Mouse (Mus musculus): ENCODE data around the gene Cenpw. TPM values are rescaled to one million over a fixed set of nuclear protein-coding genes. Genes with fewer than 3 reads are reported as not detected.

Cenpw gene
- polyA plus RNA-seq (2012; rRNA removed): 6.3 and 6.6 TPM in 2 replicates

DNA sequence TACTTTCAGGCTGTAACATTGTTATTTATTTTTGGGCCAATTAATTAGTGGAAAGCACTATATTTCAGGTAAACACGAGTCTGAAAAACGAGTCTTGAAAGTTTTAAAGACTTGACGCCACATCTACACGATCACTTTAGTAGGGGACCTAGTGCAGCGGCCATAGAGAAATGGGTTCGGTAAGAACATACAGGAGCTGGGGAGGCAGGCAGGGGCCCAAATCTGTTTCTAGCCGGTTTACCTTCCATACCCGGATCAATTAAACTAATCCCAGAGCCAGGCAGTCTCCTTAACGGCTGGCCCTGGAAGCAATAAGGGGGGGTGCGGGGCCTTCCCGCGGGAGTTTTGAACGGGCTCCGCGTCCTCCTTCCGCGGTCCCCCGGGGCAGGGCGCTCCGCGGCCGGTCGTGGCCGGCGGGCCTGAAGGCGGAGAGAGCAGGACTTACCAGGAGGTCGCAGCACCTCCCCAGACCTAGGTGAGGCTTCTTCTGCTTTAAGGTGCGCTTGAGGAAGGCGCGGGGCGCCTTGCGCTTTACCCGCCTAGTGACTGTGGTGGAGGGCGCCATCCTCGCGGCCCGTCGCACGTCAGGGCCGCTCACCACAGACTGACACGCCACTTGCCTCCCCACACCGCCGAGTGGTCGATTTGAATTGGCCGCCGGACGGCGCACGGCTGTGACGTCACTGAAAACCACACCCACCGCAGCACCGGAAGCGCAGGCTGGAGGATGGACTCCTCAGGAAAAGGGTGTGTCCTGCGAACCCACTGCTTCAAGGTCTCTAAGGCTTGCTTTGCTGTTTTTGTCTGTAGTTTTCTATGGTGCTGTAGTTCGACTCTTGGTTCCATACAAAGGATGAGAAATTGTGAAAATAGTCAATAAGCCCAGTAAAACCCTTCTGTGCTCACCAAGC is at the start of gene Cenpw:
TSS of gene Cenpw (minus strand) at position 645 of the 911 bp plus-strand sequence.
- 1% methylated on average over 55 of the region's 55 CpGs for WGBS
- Histone ChIP-seq H3K4me3 (ENCODE audit: control insufficient read depth, insufficient read depth, low read length) (peak within 1 kb of the TSS; percentile 61), H3K27me3 (ENCODE audit: control insufficient read depth, insufficient read depth, low read length) (no peaks in the 10 kb centered on the region), H3K27ac (ENCODE audit: control insufficient read depth, insufficient read depth, low read length) (no peak within 1 kb of the TSS), H3K4me1 (replicated peaks; ENCODE audit: control insufficient read depth, insufficient read depth, low read length) (peaks cover 3% of the 10 kb centered on the region; the same call in 1 of the 2 replicates), H3K36me3 (ENCODE audit: control insufficient read depth, insufficient read depth, low read length) (no peaks in the 10 kb centered on the region)
- peak; percentile 88 for DNase-seq
- TF ChIP-seq CTCF (IDR thresholded peaks at IDR 0.05; ENCODE audit: borderline replicate concordance, control insufficient read depth, extremely low read depth, insufficient read depth, low read length, poor library complexity) (0 out of 2 replicates have a peak, but pooled peaks have one; percentile 39), POLR2A (IDR thresholded peaks at IDR 0.05; ENCODE audit: control insufficient read depth, extremely low read depth, insufficient read depth, low read length, poor library complexity) (no peak)

GRCm38 (mm10) chr10:30249654-30250053 is 49.3 kb upstream of the Cenpw start:
- 90% methylated on average over 3 of the region's 3 CpGs for WGBS
- H3K27ac ChIP-seq (ENCODE audit: control insufficient read depth, insufficient read depth, low read length): no peak overlapping the region

GRCm38 (mm10) chr10:30199501-30199900 is 859 bp downstream of the Cenpw start:
- peak overlapping the region; percentile 11; the same call in 1 of the 2 replicates for H3K4me3 ChIP-seq (ENCODE audit: control insufficient read depth, insufficient read depth, low read length)

More at GRCm38 (mm10) chr10:30249654-30250053, 49.3 kb upstream of the Cenpw start:
- H3K27me3 ChIP-seq (ENCODE audit: control insufficient read depth, insufficient read depth, low read length): no peaks in the 10 kb centered on the region
- no peak overlapping the region for H3K4me3 ChIP-seq (ENCODE audit: control insufficient read depth, insufficient read depth, low read length)
- no peak for TF ChIP-seq CTCF (IDR thresholded peaks at IDR 0.05; ENCODE audit: borderline replicate concordance, control insufficient read depth, extremely low read depth, insufficient read depth, low read length, poor library complexity)
- no peak for TF ChIP-seq POLR2A (IDR thresholded peaks at IDR 0.05; ENCODE audit: control insufficient read depth, extremely low read depth, insufficient read depth, low read length, poor library complexity)
- DNase-seq: no peak
- H3K36me3 ChIP-seq (ENCODE audit: control insufficient read depth, insufficient read depth, low read length): no peaks in the 10 kb centered on the region
- no peaks in the 10 kb centered on the region for H3K4me1 ChIP-seq (replicated peaks; ENCODE audit: control insufficient read depth, insufficient read depth, low read length)

GRCm38 (mm10) chr10:30167700-30168099 is 32.7 kb downstream of the Cenpw start:
- H3K4me3 ChIP-seq (ENCODE audit: control insufficient read depth, insufficient read depth, low read length): no peak overlapping the region
- WGBS: 89% methylated on average over 4 of the region's 4 CpGs
- no peak for DNase-seq
- H3K27me3 ChIP-seq (ENCODE audit: control insufficient read depth, insufficient read depth, low read length): no peaks in the 10 kb centered on the region
- H3K36me3 ChIP-seq (ENCODE audit: control insufficient read depth, insufficient read depth, low read length): no peaks in the 10 kb centered on the region
- H3K4me1 ChIP-seq (replicated peaks; ENCODE audit: control insufficient read depth, insufficient read depth, low read length): no peaks in the 10 kb centered on the region
- TF ChIP-seq POLR2A (IDR thresholded peaks at IDR 0.05; ENCODE audit: control insufficient read depth, extremely low read depth, insufficient read depth, low read length, poor library complexity) (no peak), CTCF (IDR thresholded peaks at IDR 0.05; ENCODE audit: borderline replicate concordance, control insufficient read depth, extremely low read depth, insufficient read depth, low read length, poor library complexity) (no peak)
- H3K27ac ChIP-seq (ENCODE audit: control insufficient read depth, insufficient read depth, low read length): no peak overlapping the region

More at GRCm38 (mm10) chr10:30199501-30199900, 859 bp downstream of the Cenpw start:
- 65% methylated on average over 5 of the region's 5 CpGs for WGBS
- peak; percentile 8 for DNase-seq
- H3K27ac ChIP-seq (ENCODE audit: control insufficient read depth, insufficient read depth, low read length): no peak overlapping the region
- no peak for TF ChIP-seq POLR2A (IDR thresholded peaks at IDR 0.05; ENCODE audit: control insufficient read depth, extremely low read depth, insufficient read depth, low read length, poor library complexity)
- TF ChIP-seq CTCF (IDR thresholded peaks at IDR 0.05; ENCODE audit: borderline replicate concordance, control insufficient read depth, extremely low read depth, insufficient read depth, low read length, poor library complexity): no peak
- no peaks in the 10 kb centered on the region for H3K36me3 ChIP-seq (ENCODE audit: control insufficient read depth, insufficient read depth, low read length)
- peaks cover 3% of the 10 kb centered on the region; the same call in 1 of the 2 replicates for H3K4me1 ChIP-seq (replicated peaks; ENCODE audit: control insufficient read depth, insufficient read depth, low read length)
- no peaks in the 10 kb centered on the region for H3K27me3 ChIP-seq (ENCODE audit: control insufficient read depth, insufficient read depth, low read length)

All from thymus, adult 2 months (tissue).